Mouse (Mus musculus) neutrophil, adult 65 days (primary cell): ENCODE measurements around the gene Loxl4. TPM values are rescaled to one million over a fixed set of nuclear protein-coding genes. Genes with fewer than 3 reads are reported as not detected.

Source experiments
- total RNA-seq: library from RNA; stranded (reverse); gene quantifications from 2 replicates; pipeline ENCODE4 v1.2.4, GENCODE M21; 2023

The Loxl4 gene
- total RNA-seq, result 0.22 TPM in 1 of 2 replicates, not detected in the other

DNA sequence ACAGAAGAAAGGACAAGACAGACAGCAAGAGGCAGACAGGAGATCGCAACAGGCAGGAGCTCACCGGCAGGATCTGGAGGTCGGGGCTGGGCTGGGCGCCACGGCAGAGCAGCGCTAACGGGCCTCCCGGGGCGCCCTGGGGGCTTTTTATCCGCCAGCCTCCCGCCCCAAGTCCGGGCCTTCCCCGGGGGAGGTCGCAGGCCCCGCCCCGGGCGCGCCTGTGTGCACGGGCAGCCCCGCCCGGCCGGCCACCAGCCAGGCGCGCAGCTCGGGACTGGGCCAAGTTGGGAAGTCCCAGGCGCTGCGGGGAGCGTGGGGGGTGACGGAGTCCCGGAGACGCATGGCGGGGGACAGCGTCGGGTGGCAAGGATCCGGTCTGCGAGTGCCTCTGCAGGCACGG is at the start of gene Loxl4:
TSS of gene Loxl4 (minus strand) at position 160 of the 400 bp plus-strand sequence.

Other genes starting within 250 kb of the Loxl4 start
- gene Crtac1, start 181.0 kb downstream of the Loxl4 start, total RNA-seq, result 4.9 and 8.3 TPM in 2 replicates
- gene R3hcc1l, start 94.1 kb downstream of the Loxl4 start, total RNA-seq, result 27.4 and 28.5 TPM in 2 replicates
- gene Pyroxd2, start 140.0 kb upstream of the Loxl4 start, total RNA-seq, result 7.3 and 9.0 TPM in 2 replicates
- 15.6 and 18.0 TPM in 2 replicates for gene Hps1, start 167.2 kb upstream of the Loxl4 start, total RNA-seq